Mouse (Mus musculus) C2C12 (cell line): Measurements from ENCODE around the gene Ell.

Source experiments
- CTCF ChIP-seq: IDR thresholded peaks from one replicate; pipeline ENCODE4 v1.5.1; 2011; ENCODE audit not compliant: control insufficient read depth, insufficient read depth, insufficient read length
- FOSL1 ChIP-seq: IDR thresholded peaks from one replicate; pipeline ENCODE4 v1.8.0; 2011; ENCODE audit warnings: mild to moderate bottlenecking, low read length; ENCODE audit not compliant: poor library complexity, insufficient read depth, severe bottlenecking
- MYOD1 ChIP-seq: IDR thresholded peaks from one replicate; pipeline ENCODE4 v1.6.1; 2011; ENCODE audit warnings: low read depth; ENCODE audit not compliant: control insufficient read depth, insufficient read length
- USF1 ChIP-seq: IDR thresholded peaks from one replicate; pipeline ENCODE4 v1.6.1; 2011; ENCODE audit warnings: low read depth, mild to moderate bottlenecking, control low read depth, moderate library complexity

GRCm38 (mm10) chr8:70530314-70530713 is 8.9 kb upstream of the Ell start:
- TF ChIP-seq CTCF = no peak
- no peak for TF ChIP-seq USF1
- no peak for TF ChIP-seq FOSL1
- no peak for TF ChIP-seq MYOD1
